In the genomic region with DNA sequence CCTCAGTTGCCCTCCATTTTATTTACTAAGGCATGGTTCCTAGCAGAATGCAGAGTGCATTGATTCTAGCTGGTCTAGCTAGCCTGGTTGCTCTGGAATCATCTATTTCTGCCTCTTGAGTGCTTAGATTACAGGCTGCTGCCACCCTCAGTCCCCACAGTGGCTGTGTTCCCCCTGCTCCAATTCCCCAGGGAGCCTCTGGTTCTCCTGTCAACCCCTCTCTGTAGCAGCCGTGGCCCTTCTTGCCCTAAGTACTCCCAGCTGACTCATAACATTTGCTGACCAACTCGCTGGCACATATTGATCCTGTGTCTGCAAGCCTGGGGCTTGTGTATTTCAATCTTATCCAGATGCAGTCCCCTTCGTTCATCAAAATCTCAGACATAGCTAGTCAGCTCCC, we compare ENCODE assay signal across 24 mouse cellular contexts. TPM values are rescaled to one million over a fixed set of nuclear protein-coding genes. Genes with fewer than 3 reads are reported as not detected.
DNase-seq lines count a peak whose midpoint lies in the region; ATAC-seq and TF ChIP-seq lines count a peak whose summit lies in the region.
"Had no signal": no experiment of that assay in that cellular context is flagged by ENCODE, and none has a peak within 500 bp of the region (broad histone marks: within the 10 kb centered on the region; RNA-seq: fewer than 3 reads in every experiment).

No protein-coding gene starts in this region.

- H3K36me3 ChIP-seq in forebrain, embryonic 14.5 days (ENCODE audit: control insufficient read depth, insufficient read depth, low read length): no peaks in the 10 kb centered on the region
- no peaks in the 10 kb centered on the region for H3K36me3 ChIP-seq in forebrain, embryonic 12.5 days (replicated peaks)
- H3K36me3 ChIP-seq in myocyte (ENCODE audit: control insufficient read depth, insufficient read depth): no peaks in the 10 kb centered on the region
- H3K36me3 ChIP-seq: embryonic facial prominence, embryonic 15.5 days; forebrain, embryonic 10.5 days; heart, embryonic 13.5 days had no signal

- intact Hi-C loops in gastrocnemius, postnatal 36 days (cut with DNase I): no loop called here

- DNase-seq in forebrain, embryonic 14.5 days (ENCODE audit: low spot score): peak; percentile 18
- DNase-seq in testis, postnatal 10 days (ENCODE audit: low spot score): peak; percentile 26
- DNase-seq in testis, postnatal 14 days (ENCODE audit: low spot score): no peak
- DNase-seq in NIH3T3 (ENCODE audit: low read depth): peak; percentile 31
- DNase-seq in gastrocnemius, postnatal 36 days: no peak
- DNase-seq in right cerebral cortex, adult 18-20 months: no peak
- DNase-seq: adrenal gland, postnatal 25 days; B cell, adult 2 months; cerebellum, adult 11 months; cerebellum, adult 8-10 months; cerebellum, postnatal 14 days; embryo, embryonic 11 days; gastrocnemius, postnatal 10 days; heart, postnatal 36 days had no signal

- no peak overlapping the region for H3K27ac ChIP-seq in forebrain, embryonic 14.5 days (ENCODE audit: low read depth, low read length)
- H3K27ac ChIP-seq in forebrain, embryonic 12.5 days: no peak overlapping the region
- H3K27ac ChIP-seq: embryonic facial prominence, embryonic 15.5 days; forebrain, embryonic 10.5 days; heart, embryonic 13.5 days had no signal

- H3K27me3 ChIP-seq in forebrain, embryonic 14.5 days (replicated peaks; ENCODE audit: control insufficient read depth, insufficient read depth, low read length): no peaks in the 10 kb centered on the region
- H3K27me3 ChIP-seq in forebrain, embryonic 12.5 days: no peaks in the 10 kb centered on the region
- H3K27me3 ChIP-seq in myocyte (ENCODE audit: control insufficient read depth, insufficient read depth, insufficient read length): no peaks in the 10 kb centered on the region
- H3K27me3 ChIP-seq: embryonic facial prominence, embryonic 15.5 days had no signal

- no peak for TF ChIP-seq POLR2A in myocyte (IDR thresholded peaks at IDR 0.05; ENCODE audit: insufficient read length, low read depth)

- no peak overlapping the region for H3K9ac ChIP-seq in forebrain, embryonic 14.5 days (ENCODE audit: low read length)
- no peak overlapping the region for H3K9ac ChIP-seq in forebrain, embryonic 12.5 days
- H3K9ac ChIP-seq: embryonic facial prominence, embryonic 15.5 days; heart, embryonic 13.5 days had no signal

- no peak for ATAC-seq in forebrain, embryonic 14.5 days
- ATAC-seq in forebrain, embryonic 12.5 days (ENCODE audit: low FRiP score): no peak
- ATAC-seq: forebrain, embryonic 16.5 days; hindbrain, embryonic 16.5 days; inflammation-experienced regulatory T-cells, adult 6 months; intestine, postnatal 0 days had no signal

- H3ac ChIP-seq in myocyte (ENCODE audit: control insufficient read depth, insufficient read length): no peak overlapping the region

- no peak overlapping the region for H3K4me3 ChIP-seq in forebrain, embryonic 14.5 days (ENCODE audit: low read depth, low read length)
- no peak overlapping the region for H3K4me3 ChIP-seq in forebrain, embryonic 12.5 days (replicated peaks)
- no peak overlapping the region for H3K4me3 ChIP-seq in myocyte
- H3K4me3 ChIP-seq: embryonic facial prominence, embryonic 15.5 days; erythroblast, embryonic 14.5 days; forebrain, embryonic 10.5 days; heart, embryonic 13.5 days had no signal

- H3K79me2 ChIP-seq in myocyte (ENCODE audit: control insufficient read depth, insufficient read depth): no peaks in the 10 kb centered on the region

- no peak overlapping the region for H3K4me2 ChIP-seq in forebrain, embryonic 14.5 days (ENCODE audit: low read length)
- H3K4me2 ChIP-seq in forebrain, embryonic 12.5 days: no peak overlapping the region
- peak overlapping the region; percentile 43 for H3K4me2 ChIP-seq in myocyte (ENCODE audit: low read depth)
- H3K4me2 ChIP-seq: embryonic facial prominence, embryonic 15.5 days; heart, embryonic 13.5 days had no signal

- 77% methylated on average over 3 of the region's 3 CpGs for WGBS in forebrain, embryonic 14.5 days
- 75% methylated on average over 3 of the region's 3 CpGs for WGBS in forebrain, embryonic 12.5 days

- H3K9me3 ChIP-seq in forebrain, embryonic 14.5 days (replicated peaks; ENCODE audit: control insufficient read depth, low read length): no peaks in the 10 kb centered on the region
- H3K9me3 ChIP-seq in forebrain, embryonic 12.5 days: 0 out of 2 replicates have a peak, but pooled peaks cover under 1% of the 10 kb centered on the region
- H3K9me3 ChIP-seq: embryonic facial prominence, embryonic 15.5 days had no signal

- H3K4me1 ChIP-seq in forebrain, embryonic 14.5 days (ENCODE audit: control insufficient read depth, insufficient read depth, low read length): no peaks in the 10 kb centered on the region
- no peaks in the 10 kb centered on the region for H3K4me1 ChIP-seq in forebrain, embryonic 12.5 days
- H3K4me1 ChIP-seq: embryonic facial prominence, embryonic 15.5 days; forebrain, embryonic 10.5 days; heart, embryonic 13.5 days had no signal

TF ChIP-seq in myocyte, 11 proteins besides CTCF, POLR2A, EP300 and RAD21:
- TF ChIP-seq TCF12 (IDR thresholded peaks at IDR 0.05; ENCODE audit: insufficient read depth, poor library complexity, severe bottlenecking) (no peak), MYOD1 (IDR thresholded peaks at IDR 0.05; ENCODE audit: control insufficient read depth in 1 of 3, insufficient read length in 2 of 3, low read depth in 2 of 3) (no peak), E2F4 (IDR thresholded peaks at IDR 0.05; ENCODE audit: insufficient read depth) (no peak), SRF (IDR thresholded peaks at IDR 0.05; ENCODE audit: control insufficient read depth, insufficient read length, low read depth) (no peak), MYOG (IDR thresholded peaks at IDR 0.05; ENCODE audit: control insufficient read depth in 1 of 3, insufficient read depth in 1 of 3, insufficient read length in 2 of 3, low read depth in 2 of 3) (no peak), USF1 (IDR thresholded peaks at IDR 0.05; ENCODE audit: low read depth) (no peak), CEBPB (IDR thresholded peaks at IDR 0.05; ENCODE audit: insufficient read depth, poor library complexity, severe bottlenecking) (no peak), REST (IDR thresholded peaks at IDR 0.05; ENCODE audit: insufficient read depth, insufficient read length) (no peak), MAX (IDR thresholded peaks at IDR 0.05; ENCODE audit: low read depth) (no peak), TCF3 (IDR thresholded peaks at IDR 0.05; ENCODE audit: insufficient read length, low read depth) (no peak), POLR2AphosphoS2 (IDR thresholded peaks at IDR 0.05; ENCODE audit: insufficient read length, low read depth) (no peak)

RNA-seq across cellular contexts. Expression of a gene that starts 53.1 kb away (rescaled TPM):
- 17.3 and 21.0 TPM in 2 replicates for polyA plus RNA-seq in forebrain, embryonic 14.5 days (2014; fragmentation: Nextera tagmentation; extraction: Ambion mirVana)
- polyA plus RNA-seq in forebrain, embryonic 12.5 days (2016; fragmentation: Nextera tagmentation; extraction: Ambion mirVana): 45.4 and 46.2 TPM in 2 replicates
- 15.8 TPM for polyA plus RNA-seq in myocyte (2012; fragmentation: generic; extraction: Trizol)
- total RNA-seq in gastrocnemius, postnatal 36 days (2021): 10 to 100 TPM; 23.0 to 23.3 TPM

Comparison
In these comparisons a context has a peak if more than half of its experiments do, and no peak if none do; other contexts are left out.
1. DNase-seq: peak in forebrain, embryonic 14.5 days (single experiment), testis, postnatal 10 days (single experiment) and NIH3T3 (single experiment); none in testis, postnatal 14 days (single experiment), gastrocnemius, postnatal 36 days (0 of 2) and right cerebral cortex, adult 18-20 months (single experiment).